Mouse (Mus musculus) heart, embryonic 13.5 days (tissue): Measurements from ENCODE around the gene Xpnpep2. TPM values are rescaled to one million over a fixed set of nuclear protein-coding genes. Genes with fewer than 3 reads are reported as not detected.

Experiments used
- ATAC-seq: fragments of 200-750 bp; cut with Nextera tagmentation; 2 replicates; pipeline ENCODE4 v1.8.0; 2017; ENCODE audit warnings: moderate TSS enrichment; ENCODE audit not compliant: insufficient number of reproducible peaks, low FRiP score, low TSS enrichment; ENCODE audit errors: extremely low read depth
- H3K27ac ChIP-seq: fragments of 300-500 bp; sonication (generic); replicated peaks from 2 replicates; pipeline ENCODE4 v1.5.1; 2015; ENCODE audit warnings: moderate library complexity, mild to moderate bottlenecking, inconsistent platforms
- H3K27me3 ChIP-seq: fragments of 300-500 bp; sonication (generic); replicated peaks from 2 replicates; pipeline ENCODE4 v1.6.1; 2015; ENCODE audit warnings: mild to moderate bottlenecking, inconsistent platforms
- H3K36me3 ChIP-seq: fragments of 300-500 bp; sonication (generic); 2 replicates; pipeline ENCODE4 v1.6.1; 2015; ENCODE audit warnings: mild to moderate bottlenecking, inconsistent platforms
- H3K4me1 ChIP-seq: fragments of 300-500 bp; sonication (generic); 2 replicates; pipeline ENCODE4 v1.6.1; 2015; ENCODE audit warnings: inconsistent platforms
- H3K4me2 ChIP-seq: fragments of 300-500 bp; sonication (generic); 2 replicates; pipeline ENCODE4 v1.6.1; 2015; ENCODE audit warnings: inconsistent platforms, mild to moderate bottlenecking, moderate library complexity
- H3K4me3 ChIP-seq: fragments of 300-500 bp; sonication (generic); 2 replicates; pipeline ENCODE4 v1.5.1; 2015; ENCODE audit warnings: moderate library complexity, mild to moderate bottlenecking, inconsistent platforms
- H3K9ac ChIP-seq: fragments of 300-500 bp; sonication (generic); 2 replicates; pipeline ENCODE4 v1.6.1; 2015; ENCODE audit warnings: inconsistent platforms, mild to moderate bottlenecking, moderate library complexity
- H3K9me3 ChIP-seq: fragments of 300-500 bp; sonication (generic); 2 replicates; pipeline ENCODE4 v1.6.1; 2016; ENCODE audit warnings: inconsistent platforms
- WGBS: fragments of 180-500 bp; shearing (Covaris S2); methylation state at CpG from one replicate; pipeline ENCODE4 v1.1.7; 2015; ENCODE audit warnings: mixed read lengths; 5-methylcytosine and 5-hydroxymethylcytosine counted together
- polyA plus RNA-seq: library from polyadenylated mRNA; unstranded; fragments of >200 nt; fragmentation: Nextera tagmentation; extraction: Ambion mirVana; gene quantifications from 2 replicates; pipeline ENCODE4 v1.2.1, GENCODE M21; 2015

Gene Xpnpep2
- polyA plus RNA-seq, 1 experiment from 2014 or later, result 0.47 TPM

- no peak for ATAC-seq
- no peak overlapping the region for H3K4me2 ChIP-seq
- H3K36me3 ChIP-seq, result no peaks in the 10 kb centered on the region
- 67% methylated on average over 2 of the region's 2 CpGs for WGBS
- no peak overlapping the region for H3K27ac ChIP-seq
- peaks cover 2% of the 10 kb centered on the region; the same call in 1 of the 2 replicates for H3K4me1 ChIP-seq
- no peak overlapping the region for H3K4me3 ChIP-seq
- no peak overlapping the region for H3K9ac ChIP-seq
- no peaks in the 10 kb centered on the region; the same call in 1 of the 2 replicates for H3K27me3 ChIP-seq
- no peaks in the 10 kb centered on the region for H3K9me3 ChIP-seq
Observed at GRCm38 (mm10) chrX:48147226-48147625, 38.7 kb downstream of the Xpnpep2 start.

- Histone ChIP-seq H3K4me3 (no peak overlapping the region), H3K4me2 (no peak overlapping the region), H3K36me3 (no peaks in the 10 kb centered on the region), H3K9ac (no peak overlapping the region), H3K27me3 (no peaks in the 10 kb centered on the region; the same call in 1 of the 2 replicates), H3K27ac (no peak overlapping the region), H3K9me3 (no peaks in the 10 kb centered on the region), H3K4me1 (peaks cover 8% of the 10 kb centered on the region)
- ATAC-seq, result no peak
- 66% methylated on average over 7 of the region's 7 CpGs for WGBS
Observed at GRCm38 (mm10) chrX:48147741-48148186, 39.2 kb downstream of the Xpnpep2 start.

- Histone ChIP-seq H3K36me3 (no peaks in the 10 kb centered on the region), H3K9me3 (no peaks in the 10 kb centered on the region), H3K27me3 (peaks cover 12% of the 10 kb centered on the region; the same call in 1 of the 2 replicates), H3K9ac (no peak overlapping the region), H3K4me2 (no peak overlapping the region), H3K27ac (no peak overlapping the region), H3K4me1 (peaks cover 8% of the 10 kb centered on the region), H3K4me3 (no peak overlapping the region)
- ATAC-seq, result no peak
- 67% methylated on average over 7 of the region's 7 CpGs for WGBS
Observed at GRCm38 (mm10) chrX:48152106-48152505, 43.6 kb downstream of the Xpnpep2 start.

GRCm38 (mm10) chrX:48153414-48153813 is 44.9 kb downstream of the Xpnpep2 start:
- Histone ChIP-seq H3K9ac (no peak overlapping the region), H3K27me3 (peaks cover 15% of the 10 kb centered on the region; the same call in 1 of the 2 replicates), H3K4me1 (peaks cover 8% of the 10 kb centered on the region), H3K9me3 (no peaks in the 10 kb centered on the region), H3K36me3 (no peaks in the 10 kb centered on the region), H3K4me2 (no peak overlapping the region), H3K27ac (no peak overlapping the region), H3K4me3 (no peak overlapping the region)
- 40% methylated on average over 2 of the region's 2 CpGs for WGBS
- no peak for ATAC-seq

GRCm38 (mm10) chrX:48153949-48154348 is 45.4 kb downstream of the Xpnpep2 start:
- no peak for ATAC-seq
- no peak overlapping the region for H3K27ac ChIP-seq
- no peaks in the 10 kb centered on the region for H3K36me3 ChIP-seq
- H3K9ac ChIP-seq, result no peak overlapping the region
- no peaks in the 10 kb centered on the region for H3K9me3 ChIP-seq
- H3K4me3 ChIP-seq, result no peak overlapping the region
- 53% methylated on average over 2 of the region's 2 CpGs for WGBS
- H3K27me3 ChIP-seq, result peaks cover 15% of the 10 kb centered on the region; the same call in 1 of the 2 replicates
- peaks cover 8% of the 10 kb centered on the region for H3K4me1 ChIP-seq
- H3K4me2 ChIP-seq, result no peak overlapping the region

- WGBS, result 79% methylated on average over 6 of the region's 6 CpGs
- no peak for ATAC-seq
Observed at GRCm38 (mm10) chrX:48155489-48155888, 47.0 kb downstream of the Xpnpep2 start.

GRCm38 (mm10) chrX:48157396-48157795 is 48.9 kb downstream of the Xpnpep2 start:
- no peak for ATAC-seq
- peaks cover 4% of the 10 kb centered on the region for H3K4me1 ChIP-seq
- WGBS, result 86% methylated on average over 8 of the region's 8 CpGs
- no peak overlapping the region for H3K4me2 ChIP-seq
- H3K36me3 ChIP-seq, result no peaks in the 10 kb centered on the region
- H3K9me3 ChIP-seq, result no peaks in the 10 kb centered on the region
- H3K4me3 ChIP-seq, result no peak overlapping the region
- H3K27ac ChIP-seq, result no peak overlapping the region
- H3K27me3 ChIP-seq, result peaks cover 43% of the 10 kb centered on the region; the same call in 1 of the 2 replicates
- H3K9ac ChIP-seq, result no peak overlapping the region

More at GRCm38 (mm10) chrX:48155489-48155888, 47.0 kb downstream of the Xpnpep2 start:
- no peaks in the 10 kb centered on the region for H3K36me3 ChIP-seq
- H3K4me3 ChIP-seq, result no peak overlapping the region
- no peak overlapping the region for H3K9ac ChIP-seq
- H3K27me3 ChIP-seq, result peaks cover 28% of the 10 kb centered on the region; the same call in 1 of the 2 replicates
- H3K4me1 ChIP-seq, result peaks cover 8% of the 10 kb centered on the region
- H3K4me2 ChIP-seq, result no peak overlapping the region
- no peaks in the 10 kb centered on the region for H3K9me3 ChIP-seq
- H3K27ac ChIP-seq, result no peak overlapping the region

- Histone ChIP-seq H3K27ac (no peak overlapping the region), H3K9ac (no peak overlapping the region), H3K4me1 (no peaks in the 10 kb centered on the region), H3K27me3 (peaks cover 43% of the 10 kb centered on the region; the same call in 1 of the 2 replicates), H3K36me3 (no peaks in the 10 kb centered on the region), H3K9me3 (no peaks in the 10 kb centered on the region), H3K4me3 (no peak overlapping the region), H3K4me2 (no peak overlapping the region)
- no peak for ATAC-seq
- 70% methylated on average over 11 of the region's 11 CpGs for WGBS
Observed at GRCm38 (mm10) chrX:48158229-48158919, 49.8 kb downstream of the Xpnpep2 start.

GRCm38 (mm10) chrX:48169892-48170291 is 61.4 kb downstream of the Xpnpep2 start:
- ATAC-seq, result no peak
- WGBS, result 74% methylated on average over 1 of the region's 1 CpGs
- Histone ChIP-seq H3K4me3 (no peak overlapping the region), H3K9me3 (no peaks in the 10 kb centered on the region), H3K36me3 (peaks cover 12% of the 10 kb centered on the region), H3K4me2 (no peak overlapping the region), H3K27ac (no peak overlapping the region), H3K9ac (no peak overlapping the region), H3K4me1 (no peaks in the 10 kb centered on the region), H3K27me3 (no peaks in the 10 kb centered on the region)

GRCm38 (mm10) chrX:48170368-48170767 is 61.8 kb downstream of the Xpnpep2 start:
- no peak for ATAC-seq
- Histone ChIP-seq H3K27me3 (no peaks in the 10 kb centered on the region), H3K9ac (no peak overlapping the region), H3K36me3 (peaks cover 17% of the 10 kb centered on the region), H3K27ac (no peak overlapping the region), H3K9me3 (no peaks in the 10 kb centered on the region), H3K4me1 (no peaks in the 10 kb centered on the region), H3K4me3 (no peak overlapping the region), H3K4me2 (no peak overlapping the region)
- 46% methylated on average over 1 of the region's 1 CpGs for WGBS

GRCm38 (mm10) chrX:48181844-48182243 is 73.3 kb downstream of the Xpnpep2 start:
- no peak for ATAC-seq
- Histone ChIP-seq H3K9me3 (no peaks in the 10 kb centered on the region), H3K36me3 (peaks cover 9% of the 10 kb centered on the region; the same call in 1 of the 2 replicates), H3K4me1 (no peaks in the 10 kb centered on the region), H3K27me3 (peaks cover 3% of the 10 kb centered on the region; the same call in 1 of the 2 replicates), H3K27ac (no peak overlapping the region), H3K4me3 (no peak overlapping the region), H3K9ac (no peak overlapping the region), H3K4me2 (no peak overlapping the region)
- 40% methylated on average over 6 of the region's 6 CpGs for WGBS

GRCm38 (mm10) chrX:48184703-48185102 is 76.2 kb downstream of the Xpnpep2 start:
- no peak overlapping the region for H3K9ac ChIP-seq
- no peak for ATAC-seq
- no peaks in the 10 kb centered on the region for H3K9me3 ChIP-seq
- no peak overlapping the region for H3K4me2 ChIP-seq
- 75% methylated on average over 3 of the region's 3 CpGs for WGBS
- H3K27ac ChIP-seq, result no peak overlapping the region
- H3K4me1 ChIP-seq, result no peaks in the 10 kb centered on the region
- H3K4me3 ChIP-seq, result no peak overlapping the region
- H3K27me3 ChIP-seq, result peaks cover 3% of the 10 kb centered on the region; the same call in 1 of the 2 replicates
- peaks cover 6% of the 10 kb centered on the region; the same call in 1 of the 2 replicates for H3K36me3 ChIP-seq
